In genomic region chr5:72911284-72911683, GRCm38 (mm10) we compare ENCODE assay signal across 20 mouse cellular contexts. TPM values are rescaled to one million over a fixed set of nuclear protein-coding genes. Genes with fewer than 3 reads are reported as not detected.
DNase-seq lines count a peak whose midpoint lies in the region; ATAC-seq lines count a peak whose summit lies in the region.
"Had no signal": no experiment of that assay in that cellular context is flagged by ENCODE, and none has a peak within 500 bp of the region (broad histone marks: within the 10 kb centered on the region; RNA-seq: fewer than 3 reads in every experiment).

No protein-coding gene starts in this region.

- DNase-seq in heart, adult 11 months = peak; percentile 59
- peak; percentile 39 for DNase-seq in testis, postnatal 14 days (ENCODE audit: low spot score)
- no peak for DNase-seq in testis, postnatal 10 days (ENCODE audit: low spot score)
- DNase-seq in retina, postnatal 1 day = no peak
- DNase-seq: adrenal gland, adult 8-10 months; adrenal gland, postnatal 14 days; adrenal gland, postnatal 36 days; cerebellum, adult 11-12 months; cerebellum, adult 2 months; cerebellum, adult 9-10 months; cerebellum, postnatal 10 days; cerebellum, postnatal 25 days; forebrain, postnatal 0 days had no signal

- no peaks in the 10 kb centered on the region for H3K36me3 ChIP-seq in heart, embryonic 12.5 days
- H3K36me3 ChIP-seq: embryonic facial prominence, embryonic 10.5 days; embryonic facial prominence, embryonic 12.5 days; forebrain, embryonic 15.5 days had no signal

- no peak for ATAC-seq in heart, embryonic 12.5 days (ENCODE audit: insufficient number of reproducible peaks, low FRiP score)
- ATAC-seq: activated CD4-positive, CD25-positive, alpha-beta regulatory T cell, adult 4 months; forebrain, embryonic 13.5 days; forebrain, embryonic 15.5 days; forebrain, postnatal 0 days; Patski had no signal

- no peak overlapping the region for H3K4me2 ChIP-seq in heart, embryonic 12.5 days
- H3K4me2 ChIP-seq: embryonic facial prominence, embryonic 12.5 days; forebrain, embryonic 13.5 days; forebrain, embryonic 15.5 days had no signal

- no peaks in the 10 kb centered on the region for H3K27me3 ChIP-seq in heart, embryonic 12.5 days (replicated peaks)
- H3K27me3 ChIP-seq: embryonic facial prominence, embryonic 12.5 days had no signal

- H3K4me1 ChIP-seq in heart, embryonic 12.5 days (replicated peaks) = peaks cover 27% of the 10 kb centered on the region

- no peak overlapping the region for H3K9ac ChIP-seq in heart, embryonic 12.5 days
- H3K9ac ChIP-seq: embryonic facial prominence, embryonic 12.5 days; forebrain, embryonic 13.5 days; forebrain, embryonic 15.5 days; forebrain, postnatal 0 days had no signal

- H3K9me3 ChIP-seq in heart, embryonic 12.5 days (replicated peaks) = no peaks in the 10 kb centered on the region
- H3K9me3 ChIP-seq: embryonic facial prominence, embryonic 10.5 days; embryonic facial prominence, embryonic 12.5 days; forebrain, embryonic 13.5 days; forebrain, embryonic 15.5 days had no signal

- WGBS in heart, embryonic 12.5 days = 74% methylated on average over 3 of the region's 3 CpGs

- no peak overlapping the region for H3K27ac ChIP-seq in heart, embryonic 12.5 days (ENCODE audit: poor library complexity, severe bottlenecking)
- H3K27ac ChIP-seq: embryonic facial prominence, embryonic 10.5 days; embryonic facial prominence, embryonic 12.5 days; forebrain, embryonic 13.5 days; forebrain, embryonic 15.5 days had no signal

- no peak overlapping the region for H3K4me3 ChIP-seq in heart, embryonic 12.5 days
- H3K4me3 ChIP-seq: embryonic facial prominence, embryonic 10.5 days; embryonic facial prominence, embryonic 12.5 days; forebrain, embryonic 13.5 days; forebrain, embryonic 15.5 days had no signal

RNA-seq across cellular contexts. Expression of gene Slain2, which starts 2.8 kb away (rescaled TPM):
- polyA plus RNA-seq in heart, embryonic 12.5 days (2016; fragmentation: Nextera tagmentation; extraction: Ambion mirVana) = 31.4 and 32.6 TPM in 2 replicates

RNA-seq across cellular contexts. Expression of gene Tec, which starts 43.0 kb away (rescaled TPM):
- polyA plus RNA-seq in heart, embryonic 12.5 days (2016; fragmentation: Nextera tagmentation; extraction: Ambion mirVana) = 17.1 TPM in 2 replicates

Comparison
In these comparisons a context has a peak if more than half of its experiments do, and no peak if none do; other contexts are left out.
1. DNase-seq: peak in heart, adult 11 months (single experiment) and testis, postnatal 14 days (single experiment); none in testis, postnatal 10 days (single experiment) and retina, postnatal 1 day (single experiment).